Mouse (Mus musculus): ENCODE results near the gene Rps13.

GRCm38 (mm10) chr7:116374284-116374683 lies 40.3 kb upstream of the Rps13 start:
- no peak for TF ChIP-seq POLR2A (IDR thresholded peaks at IDR 0.05; ENCODE audit: insufficient read length, low read depth)
- TF ChIP-seq TCF12 (IDR thresholded peaks at IDR 0.05; ENCODE audit: insufficient read depth, poor library complexity, severe bottlenecking): no peak
- TF ChIP-seq MAX (IDR thresholded peaks at IDR 0.05; ENCODE audit: low read depth): no peak
- TF ChIP-seq E2F4 (IDR thresholded peaks at IDR 0.05; ENCODE audit: insufficient read depth): no peak
- no peak for TF ChIP-seq USF1 (IDR thresholded peaks at IDR 0.05; ENCODE audit: low read depth)
- TF ChIP-seq TCF3 (IDR thresholded peaks at IDR 0.05; ENCODE audit: insufficient read length, low read depth): no peak
- TF ChIP-seq MYOD1 (IDR thresholded peaks at IDR 0.05; ENCODE audit: control insufficient read depth in 1 of 3, insufficient read length in 2 of 3, low read depth in 2 of 3): no peak
- no peak for TF ChIP-seq CEBPB (IDR thresholded peaks at IDR 0.05; ENCODE audit: insufficient read depth, poor library complexity, severe bottlenecking)
- no peak for TF ChIP-seq POLR2AphosphoS2 (IDR thresholded peaks at IDR 0.05; ENCODE audit: insufficient read length, low read depth)
- TF ChIP-seq REST (IDR thresholded peaks at IDR 0.05; ENCODE audit: insufficient read depth, insufficient read length): no peak
- no peak for TF ChIP-seq MYOG (IDR thresholded peaks at IDR 0.05; ENCODE audit: control insufficient read depth in 1 of 3, insufficient read depth in 1 of 3, insufficient read length in 2 of 3, low read depth in 2 of 3)
- no peak for TF ChIP-seq SRF (IDR thresholded peaks at IDR 0.05; ENCODE audit: control insufficient read depth, insufficient read length, low read depth)
